Mouse (Mus musculus) ES-E14 (cell line): ENCODE measurements at regions not wholly inside any gene's neighbourhood (a gene's known extent, or its start where the extent isn't known, plus 50 kb on each side); places are given as distances from the start of the nearest gene placed in this dataset.

Experiments used
- DNase-seq: peaks from one replicate; pipeline ENCODE4 v3.0.0-alpha.2; 2013; ENCODE audit warnings: low read depth, low spot score
- H3K27ac ChIP-seq: 2 replicates; pipeline ENCODE4 v1.5.1; 2012; ENCODE audit warnings: low read depth, mild to moderate bottlenecking, low read length, moderate library complexity, mixed read lengths; ENCODE audit not compliant: poor library complexity, insufficient read depth, severe bottlenecking
- H3K36me3 ChIP-seq: 2 replicates; pipeline ENCODE4 v1.6.1; 2012; ENCODE audit warnings: mild to moderate bottlenecking, low read length, moderate library complexity, mixed read lengths; ENCODE audit not compliant: control insufficient read depth, poor library complexity, insufficient read depth, severe bottlenecking
- H3K4me1 ChIP-seq, 2 experiments: fragments of 150-350 bp in 1 of 2; sonication (generic) in 1 of 2; 2 replicates each; pipeline ENCODE4 v1.6.1; 2012; ENCODE audit warnings: low read length in 2 of 2, mild to moderate bottlenecking in 1 of 2, mixed read lengths in 1 of 2; ENCODE audit not compliant: control insufficient read depth in 2 of 2, insufficient read depth in 2 of 2, poor library complexity in 1 of 2
- H3K4me3 ChIP-seq, 2 experiments: fragments of 150-350 bp in 1 of 2; sonication (generic) in 1 of 2; 2 replicates each; pipeline ENCODE4 v1.5.1; 2012; ENCODE audit warnings: low read length in 2 of 2, low read depth in 1 of 2, mild to moderate bottlenecking in 1 of 2, mixed read lengths in 1 of 2; ENCODE audit not compliant: insufficient read depth in 1 of 2, poor library complexity in 1 of 2, severe bottlenecking in 1 of 2
- H3K9ac ChIP-seq: 2 replicates; pipeline ENCODE4 v1.6.1; 2012; ENCODE audit warnings: low read depth, mild to moderate bottlenecking, low read length, mixed read lengths; ENCODE audit not compliant: poor library complexity, insufficient read depth, severe bottlenecking
- H3K9me3 ChIP-seq: fragments of 150-350 bp; sonication (generic); 2 replicates; pipeline ENCODE4 v1.6.1; 2012; ENCODE audit warnings: low read depth, mild to moderate bottlenecking, low read length; ENCODE audit not compliant: control insufficient read depth, insufficient read depth
- CHD2 ChIP-seq: IDR thresholded peaks from 2 replicates; pipeline ENCODE4 v1.6.1; 2014; ENCODE audit warnings: mild to moderate bottlenecking, low read depth, low read length, inconsistent platforms
- HCFC1 ChIP-seq: IDR thresholded peaks from 2 replicates; pipeline ENCODE4 v1.6.1; 2012; ENCODE audit warnings: low read length, inconsistent platforms, borderline replicate concordance; ENCODE audit not compliant: insufficient read depth
- MAFK ChIP-seq: IDR thresholded peaks from 2 replicates; pipeline ENCODE4 v1.6.1; 2014; ENCODE audit warnings: mild to moderate bottlenecking, low read depth, low read length, inconsistent platforms; ENCODE audit not compliant: insufficient read depth
- ZC3H11A ChIP-seq: IDR thresholded peaks from 2 replicates; pipeline ENCODE4 v1.6.1; 2012; ENCODE audit warnings: low read depth, mild to moderate bottlenecking, inconsistent platforms, low read length, borderline replicate concordance
- ZNF384 ChIP-seq: IDR thresholded peaks from 2 replicates; pipeline ENCODE4 v1.6.1; 2012; ENCODE audit warnings: low read depth, low read length, inconsistent platforms
- in situ Hi-C, 2 experiments: fragments of 600-800 bp; cut with MboI; formaldehyde crosslinking; loops; one replicate each; pipeline ENCODE4 v1.15.1; 2025; ENCODE audit warnings: low sequenced_read_pairs in 2 of 2, inconsistent platforms in 1 of 2; ENCODE audit not compliant: unreplicated experiment in 2 of 2

DNA sequence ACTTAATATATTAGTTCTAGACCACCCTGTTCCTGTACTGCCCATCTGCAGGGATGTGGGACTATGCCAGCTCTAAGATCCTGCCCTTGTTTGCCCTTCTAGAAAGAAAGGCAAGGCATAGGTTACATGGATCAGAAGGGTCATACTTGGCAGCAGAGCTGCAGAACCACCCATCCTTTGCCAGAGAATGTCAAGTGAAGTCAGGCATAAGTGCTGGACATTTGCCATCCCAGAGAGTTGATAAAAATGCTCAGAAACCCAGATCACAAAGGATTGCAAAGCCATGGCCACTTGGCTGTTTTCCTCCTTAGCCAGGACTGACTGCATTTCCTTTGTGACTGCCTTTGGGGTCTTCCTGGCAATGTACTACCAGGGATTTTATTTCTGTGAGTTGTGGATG, 146.7 kb upstream of the Opcml start:
- H3K36me3 ChIP-seq, result no peaks in the 10 kb centered on the region
- no peak overlapping the region for H3K27ac ChIP-seq
- DNase-seq, result no peak
- H3K9ac ChIP-seq, result no peak overlapping the region
- H3K4me1 ChIP-seq, result no peaks in the 10 kb centered on the region
- no peak for TF ChIP-seq ZC3H11A
- TF ChIP-seq MAFK, result no peak
- no peak for TF ChIP-seq HCFC1
- no peak for TF ChIP-seq ZNF384
- in situ Hi-C loops, result no loop called here
- no peak overlapping the region for H3K4me3 ChIP-seq
- H3K9me3 ChIP-seq, result no peaks in the 10 kb centered on the region

- no peak overlapping the region for H3K27ac ChIP-seq
- H3K4me3 ChIP-seq, result no peak overlapping the region
- in situ Hi-C loops, result no loop called here
- no peak overlapping the region for H3K9ac ChIP-seq
- H3K4me1 ChIP-seq, result no peaks in the 10 kb centered on the region
- no peak for DNase-seq
- TF ChIP-seq MAFK, result no peak
- no peak for TF ChIP-seq HCFC1
- TF ChIP-seq ZNF384, result no peak
- TF ChIP-seq CHD2, result no peak
- TF ChIP-seq ZC3H11A, result no peak
- H3K36me3 ChIP-seq, result no peaks in the 10 kb centered on the region
- no peaks in the 10 kb centered on the region for H3K9me3 ChIP-seq
Measured at GRCm38 (mm10) chr9:27645435-27645834, 145.1 kb upstream of the Opcml start.

DNA sequence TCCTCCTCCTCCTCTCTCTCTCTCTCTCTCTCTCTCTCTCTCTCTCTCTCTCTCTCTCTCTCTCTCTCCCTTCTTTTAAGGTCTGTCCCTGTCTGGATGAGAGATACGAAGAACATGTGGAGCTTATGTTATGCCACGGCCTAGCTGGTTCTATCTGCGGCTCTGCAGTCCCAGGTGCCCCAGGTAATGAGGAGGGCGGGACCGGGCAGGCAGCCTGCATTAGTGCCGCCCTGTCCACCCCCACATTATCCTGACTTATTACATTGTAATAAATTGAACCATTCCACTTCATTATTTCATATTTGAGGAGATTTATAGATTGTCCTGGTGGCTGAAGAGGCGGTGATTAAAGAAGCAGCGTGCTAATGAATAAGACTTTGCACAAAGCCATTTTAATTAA, 144.5 kb upstream of the Opcml start:
- no peak for TF ChIP-seq HCFC1
- no peak for TF ChIP-seq CHD2
- TF ChIP-seq MAFK, result no peak
- TF ChIP-seq ZNF384, result no peak
- no peak for TF ChIP-seq ZC3H11A

GRCm38 (mm10) chr9:27646956-27647355, 143.6 kb upstream of the Opcml start:
- Histone ChIP-seq H3K4me1 (no peaks in the 10 kb centered on the region), H3K27ac (no peak overlapping the region), H3K9me3 (no peaks in the 10 kb centered on the region), H3K36me3 (no peaks in the 10 kb centered on the region), H3K9ac (no peak overlapping the region), H3K4me3 (no peak overlapping the region)
- in situ Hi-C loops, result no loop called here
- no peak for DNase-seq
- TF ChIP-seq ZC3H11A (no peak), HCFC1 (no peak)

More for the DNA sequence above, 144.5 kb upstream of the Opcml start:
- Histone ChIP-seq H3K36me3 (no peaks in the 10 kb centered on the region), H3K9ac (no peak overlapping the region), H3K4me3 (no peak overlapping the region), H3K4me1 (no peaks in the 10 kb centered on the region), H3K9me3 (no peaks in the 10 kb centered on the region), H3K27ac (no peak overlapping the region)
- in situ Hi-C loops, result no loop called here
- DNase-seq, result no peak

GRCm38 (mm10) chr9:27658001-27658400, 132.6 kb upstream of the Opcml start:
- Histone ChIP-seq H3K4me3 (no peak overlapping the region), H3K36me3 (no peaks in the 10 kb centered on the region), H3K9ac (no peak overlapping the region), H3K4me1 (no peaks in the 10 kb centered on the region), H3K27ac (no peak overlapping the region), H3K9me3 (no peaks in the 10 kb centered on the region)
- DNase-seq, result no peak
- in situ Hi-C loops, result no loop called here
- no peak for TF ChIP-seq CHD2
- no peak for TF ChIP-seq ZC3H11A
- no peak for TF ChIP-seq MAFK
- no peak for TF ChIP-seq HCFC1
- TF ChIP-seq ZNF384, result no peak
